Mouse (Mus musculus) megakaryocyte, embryonic 14.5 days (primary cell): ENCODE results near the gene Cldn7.

ENCODE experiments used
- FLI1 ChIP-seq: IDR thresholded peaks from 2 replicates; pipeline ENCODE4 v1.6.1; 2012; ENCODE audit warnings: low read length, inconsistent platforms, mixed read lengths
- GATA1 ChIP-seq: IDR thresholded peaks from 3 replicates; pipeline ENCODE4 v1.6.1; 2012; ENCODE audit warnings: mixed read lengths, low read length, inconsistent platforms, borderline replicate concordance

DNA sequence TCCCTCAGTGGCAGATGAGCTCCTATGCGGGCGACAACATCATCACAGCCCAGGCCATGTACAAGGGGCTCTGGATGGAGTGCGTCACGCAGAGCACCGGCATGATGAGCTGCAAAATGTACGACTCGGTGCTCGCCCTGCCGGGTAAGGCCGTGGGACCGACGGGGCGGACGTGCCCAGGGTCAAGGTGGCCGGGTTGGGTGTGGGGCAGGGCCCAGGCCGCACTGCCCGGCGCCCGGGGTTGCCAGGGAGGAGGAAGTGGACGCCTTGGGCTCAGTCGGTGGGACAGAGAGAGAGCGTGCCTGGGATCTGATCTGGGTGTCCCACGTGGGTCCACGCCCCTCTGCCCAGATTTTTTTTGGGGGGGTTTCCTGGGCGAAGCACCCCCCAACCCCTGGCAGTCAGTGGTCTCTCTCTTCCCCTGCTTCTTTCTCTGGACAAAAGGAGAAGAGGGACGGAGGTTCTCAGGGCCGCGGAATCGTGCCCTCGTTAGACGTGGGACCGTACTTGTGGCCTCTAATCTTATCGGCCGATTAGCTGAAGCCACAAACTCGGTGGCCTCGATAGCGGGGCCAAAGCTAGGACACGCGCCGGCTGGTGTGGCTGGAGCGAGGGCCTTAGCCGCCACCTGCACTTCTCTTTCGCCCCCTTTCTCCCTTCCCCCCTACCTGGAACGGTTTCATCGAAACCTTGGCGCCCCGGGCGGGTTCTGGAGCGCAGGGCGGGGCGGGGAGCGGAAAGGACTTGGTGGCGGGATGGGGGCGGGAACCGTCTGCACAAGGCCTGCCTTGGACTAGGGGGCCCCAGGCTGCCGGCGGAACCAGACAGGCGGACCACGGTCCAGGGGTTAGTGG lies 1.7 kb downstream of the Cldn7 start:
- TF ChIP-seq GATA1 = no peak
- no peak for TF ChIP-seq FLI1
